32 mouse cellular contexts compared by ENCODE assay signal in genomic region chr5:117850474-117850873, GRCm38 (mm10).
"Had no signal": no experiment of that assay in that cellular context is flagged by ENCODE, and none has a peak within 500 bp of the region (broad histone marks: within the 10 kb centered on the region; RNA-seq: fewer than 3 reads in every experiment).

No protein-coding gene starts in this region.

- H3K9me3 ChIP-seq: limb, embryonic 10.5 days; limb, embryonic 12.5 days; limb, embryonic 13.5 days; limb, embryonic 15.5 days; liver, embryonic 12.5 days; liver, embryonic 13.5 days; liver, embryonic 15.5 days; lung, embryonic 15.5 days; megakaryocyte, embryonic 14.5 days; midbrain, embryonic 10.5 days; midbrain, embryonic 12.5 days; midbrain, embryonic 13.5 days; midbrain, embryonic 15.5 days; neural tube, embryonic 12.5 days had no signal

- H3K4me2 ChIP-seq: limb, embryonic 12.5 days; limb, embryonic 13.5 days; limb, embryonic 15.5 days; liver, embryonic 11.5 days; liver, embryonic 12.5 days; liver, embryonic 13.5 days; liver, embryonic 15.5 days; lung, embryonic 14.5 days; lung, embryonic 15.5 days; midbrain, embryonic 11.5 days; midbrain, embryonic 12.5 days; midbrain, embryonic 13.5 days; midbrain, embryonic 15.5 days; neural tube, embryonic 12.5 days had no signal

- H3K9ac ChIP-seq: limb, embryonic 12.5 days; limb, embryonic 13.5 days; limb, embryonic 15.5 days; liver, embryonic 12.5 days; liver, embryonic 13.5 days; liver, embryonic 14.5 days; liver, embryonic 15.5 days; liver, postnatal 0 days; lung, embryonic 14.5 days; lung, embryonic 15.5 days; midbrain, embryonic 12.5 days; midbrain, embryonic 13.5 days; midbrain, embryonic 15.5 days; neural tube, embryonic 12.5 days had no signal

- H3K36me3 ChIP-seq: limb, embryonic 10.5 days; limb, embryonic 12.5 days; limb, embryonic 13.5 days; limb, embryonic 15.5 days; liver, embryonic 12.5 days; liver, embryonic 13.5 days; liver, embryonic 15.5 days; lung, embryonic 15.5 days; midbrain, embryonic 10.5 days; midbrain, embryonic 12.5 days; midbrain, embryonic 13.5 days; midbrain, embryonic 15.5 days; neural tube, embryonic 12.5 days had no signal

- DNase-seq: left cerebral cortex, postnatal 4 days; liver; liver, embryonic 13.5 days; liver, postnatal 0 days; lung, adult 18-20 months; lung, adult 2 months; lung, embryonic 14.5 days; lung, postnatal 10 days; lung, postnatal 14 days; lung, postnatal 36 days; lung, postnatal 4 days; midbrain, embryonic 14.5 days had no signal

- ATAC-seq: liver, embryonic 12.5 days; liver, postnatal 0 days; lung, postnatal 0 days; midbrain, embryonic 13.5 days; midbrain, embryonic 15.5 days; midbrain, embryonic 16.5 days had no signal

- H3K4me1 ChIP-seq: limb, embryonic 12.5 days; limb, embryonic 13.5 days; limb, embryonic 15.5 days; liver, embryonic 12.5 days; liver, embryonic 13.5 days; liver, embryonic 15.5 days; lung, embryonic 15.5 days; megakaryocyte, embryonic 14.5 days; midbrain, embryonic 10.5 days; midbrain, embryonic 12.5 days; midbrain, embryonic 13.5 days; midbrain, embryonic 15.5 days; neural tube, embryonic 12.5 days had no signal

- H3K4me3 ChIP-seq: limb, embryonic 10.5 days; limb, embryonic 12.5 days; limb, embryonic 13.5 days; limb, embryonic 15.5 days; liver, embryonic 12.5 days; liver, embryonic 13.5 days; liver, embryonic 15.5 days; lung, embryonic 15.5 days; megakaryocyte, embryonic 14.5 days; midbrain, embryonic 10.5 days; midbrain, embryonic 12.5 days; midbrain, embryonic 13.5 days; midbrain, embryonic 15.5 days; myocyte; neural tube, embryonic 12.5 days had no signal

- H3K27ac ChIP-seq: limb, embryonic 10.5 days; limb, embryonic 12.5 days; limb, embryonic 13.5 days; limb, embryonic 15.5 days; liver, embryonic 12.5 days; liver, embryonic 13.5 days; liver, embryonic 14.5 days; liver, embryonic 15.5 days; lung, embryonic 15.5 days; macrophage; midbrain, embryonic 10.5 days; midbrain, embryonic 12.5 days; midbrain, embryonic 13.5 days; midbrain, embryonic 15.5 days; neural tube, embryonic 12.5 days had no signal

- H3K27me3 ChIP-seq: liver, embryonic 12.5 days; liver, embryonic 13.5 days; liver, embryonic 15.5 days; lung, embryonic 15.5 days; midbrain, embryonic 15.5 days had no signal
